9 mouse cellular contexts compared by ENCODE assay signal in genomic region chr1:139156397-139156796, GRCm38 (mm10).
DNase-seq lines count a peak whose midpoint lies in the region; ATAC-seq and TF ChIP-seq lines count a peak whose summit lies in the region.
"Had no signal": no experiment of that assay in that cellular context is flagged by ENCODE, and none has a peak within 500 bp of the region (broad histone marks: within the 10 kb centered on the region; RNA-seq: fewer than 3 reads in every experiment).

No protein-coding gene starts in this region.

- WGBS in cerebellum, adult 2 months, result 31% methylated on average over 3 of the region's 3 CpGs

- H3K27me3 ChIP-seq in cerebellum, adult 2 months (ENCODE audit: control insufficient read depth, insufficient read depth, low read length), result no peaks in the 10 kb centered on the region
- H3K27me3 ChIP-seq: heart, embryonic 15.5 days had no signal

- no peak for TF ChIP-seq POLR2A in cerebellum, adult 2 months (IDR thresholded peaks at IDR 0.05; ENCODE audit: borderline replicate concordance, insufficient read depth, low read length)

- DNase-seq in cerebellum, adult 2 months, result peak in 1 of 2 experiments; percentile 27
- no peak for DNase-seq in cerebellum, adult 9-11 months
- DNase-seq in kidney, postnatal 36 days, result peak; percentile 16 to 25
- DNase-seq in kidney, adult 18-20 months, result no peak
- DNase-seq in CD4-positive, CD25-positive, alpha-beta regulatory T cell, adult 2 months (ENCODE audit: low read depth, low spot score), result peak; percentile 62
- DNase-seq in retina, embryonic 14.5 days (ENCODE audit: low spot score), result peak; percentile 78
- DNase-seq in layer of hippocampus, adult 9-11 months, result no peak

- no peaks in the 10 kb centered on the region for H3K4me1 ChIP-seq in cerebellum, adult 2 months (ENCODE audit: control insufficient read depth, insufficient read depth, low read length)
- H3K4me1 ChIP-seq: heart, embryonic 15.5 days had no signal

- no peak overlapping the region for H3K27ac ChIP-seq in cerebellum, adult 2 months (ENCODE audit: insufficient read depth, low read length)
- H3K27ac ChIP-seq: heart, embryonic 15.5 days had no signal

- peak; percentile 62; the same call in 1 of the 2 replicates for ATAC-seq in common myeloid progenitor, adult 5-6 weeks (replicated peaks; ENCODE audit: low read depth, poor library complexity, severe bottlenecking)

- H3K4me3 ChIP-seq in cerebellum, adult 2 months (replicated peaks; ENCODE audit: insufficient read depth, low read depth, low read length), result no peak overlapping the region
- H3K4me3 ChIP-seq: heart, embryonic 15.5 days had no signal

- peak; percentile 44; the same call in 1 of the 2 replicates for TF ChIP-seq CTCF in cerebellum, adult 2 months (IDR thresholded peaks at IDR 0.05; ENCODE audit: borderline replicate concordance, insufficient read depth, low read depth, low read length)

Comparison
In these comparisons a context has a peak if more than half of its experiments do, and no peak if none do; other contexts are left out.
1. DNase-seq: peak in kidney, postnatal 36 days (2 of 2), CD4-positive, CD25-positive, alpha-beta regulatory T cell, adult 2 months (single experiment) and retina, embryonic 14.5 days (single experiment); none in cerebellum, adult 9-11 months (single experiment), kidney, adult 18-20 months (single experiment) and layer of hippocampus, adult 9-11 months (single experiment).